Mouse (Mus musculus): ENCODE measurements at regions not wholly inside any gene's neighbourhood (a gene's known extent, or its start where the extent isn't known, plus 50 kb on each side); places are given as distances from the start of the nearest gene placed in this dataset.
A peak's percentile ranks its signal among the peaks of the same experiment; 100 is the strongest.

DNA sequence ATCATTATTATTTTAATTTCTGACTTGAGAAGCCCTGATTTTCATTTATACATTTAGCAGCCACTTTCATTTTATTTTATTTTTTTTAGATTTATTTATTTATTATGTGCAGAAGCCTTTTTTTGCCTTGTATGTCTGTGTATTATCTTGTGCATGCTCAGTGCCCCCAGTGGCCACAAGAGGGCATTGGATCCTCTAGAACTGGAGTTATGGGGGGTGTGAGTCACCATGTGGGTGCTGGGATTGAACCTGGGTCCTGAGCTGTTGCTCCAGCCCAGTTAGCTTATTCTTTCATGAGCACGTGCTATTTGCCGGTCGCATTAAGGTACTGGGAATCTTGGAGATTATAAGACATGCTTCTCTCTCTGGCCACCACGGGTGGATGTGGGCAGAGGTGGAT is 136.3 kb upstream of the Ubr2 start:
- Histone ChIP-seq H3K9me3 (ENCODE audit: low read length) (no peaks in the 10 kb centered on the region), H3K4me1 (ENCODE audit: insufficient read depth, low read length) (peaks cover 15% of the 10 kb centered on the region), H3K36me3 (ENCODE audit: insufficient read depth, low read length) (no peaks in the 10 kb centered on the region), H3K4me3 (ENCODE audit: low read depth, low read length) (no peak overlapping the region), H3K4me2 (ENCODE audit: low read depth, low read length, poor library complexity, severe bottlenecking) (no peak overlapping the region), H3K27ac (ENCODE audit: low read depth, low read length) (no peak overlapping the region), H3K27me3 (ENCODE audit: insufficient read depth, low read length) (no peaks in the 10 kb centered on the region), H3K9ac (replicated peaks; ENCODE audit: low read length, poor library complexity, severe bottlenecking) (no peak overlapping the region)
- peak; percentile 72 for TF ChIP-seq CTCF (IDR thresholded peaks at IDR 0.05)
- peak; percentile 27 for DNase-seq (ENCODE audit: low spot score)
- no peak for ATAC-seq (ENCODE audit: low FRiP score)
- WGBS = 94% methylated on average over 4 of the region's 4 CpGs

DNA sequence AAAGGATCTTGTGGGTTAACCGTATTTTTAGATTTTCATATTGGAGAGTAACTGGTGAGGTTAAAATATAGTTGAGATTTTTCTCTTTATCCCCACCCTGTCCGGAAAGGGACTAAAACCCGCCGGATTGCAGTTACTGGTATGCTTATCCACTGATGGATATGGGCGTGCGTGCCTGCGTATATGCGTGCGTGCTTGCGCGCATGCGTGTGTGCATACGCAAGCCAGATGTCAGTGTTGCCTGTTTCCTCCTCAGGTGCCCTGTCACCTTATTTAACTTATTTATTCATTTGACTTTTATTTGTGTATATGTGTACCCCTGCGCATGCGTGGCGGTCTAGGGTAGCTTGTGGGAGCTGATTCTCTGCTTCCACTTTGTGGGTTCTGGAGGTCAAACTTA is 135.2 kb upstream of the Ubr2 start:
- no peak for TF ChIP-seq CTCF (IDR thresholded peaks at IDR 0.05)
- no peak for DNase-seq (ENCODE audit: low spot score)
- Histone ChIP-seq H3K9me3 (ENCODE audit: low read length) (no peaks in the 10 kb centered on the region), H3K27me3 (ENCODE audit: insufficient read depth, low read length) (no peaks in the 10 kb centered on the region), H3K4me2 (ENCODE audit: low read depth, low read length, poor library complexity, severe bottlenecking) (no peak overlapping the region), H3K27ac (ENCODE audit: low read depth, low read length) (no peak overlapping the region), H3K36me3 (ENCODE audit: insufficient read depth, low read length) (no peaks in the 10 kb centered on the region), H3K4me3 (ENCODE audit: low read depth, low read length) (no peak overlapping the region), H3K4me1 (ENCODE audit: insufficient read depth, low read length) (peaks cover 9% of the 10 kb centered on the region), H3K9ac (replicated peaks; ENCODE audit: low read length, poor library complexity, severe bottlenecking) (no peak overlapping the region)
- 98% methylated on average over 16 of the region's 16 CpGs for WGBS
- ATAC-seq (ENCODE audit: low FRiP score) = no peak

DNA sequence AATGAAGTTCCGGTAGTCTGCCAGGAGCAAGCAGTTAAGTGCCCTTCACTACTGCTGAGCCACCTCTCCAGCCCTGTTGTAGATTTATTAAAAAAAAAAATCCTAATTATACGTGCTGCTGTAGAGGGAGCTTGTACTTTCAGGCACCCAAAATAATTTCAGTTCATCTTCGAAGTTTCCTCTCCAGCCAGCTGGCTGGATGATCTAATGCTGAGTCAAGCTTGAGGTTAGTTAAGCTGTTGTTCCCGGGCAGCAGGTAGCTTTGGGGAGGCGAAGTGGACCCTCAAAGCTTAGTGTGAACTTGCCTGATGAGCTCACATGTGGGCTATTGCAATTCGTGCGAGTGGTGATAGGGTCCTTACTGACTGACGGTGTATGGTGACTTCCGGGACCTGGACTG is 134.6 kb upstream of the Ubr2 start:
- no peak for ATAC-seq (ENCODE audit: low FRiP score)
- Histone ChIP-seq H3K27ac (ENCODE audit: low read depth, low read length) (no peak overlapping the region; the same call in 1 of the 2 replicates), H3K4me1 (ENCODE audit: insufficient read depth, low read length) (peaks cover 9% of the 10 kb centered on the region), H3K4me2 (ENCODE audit: low read depth, low read length, poor library complexity, severe bottlenecking) (peak overlapping the region; percentile 9; the same call in 1 of the 2 replicates), H3K9ac (replicated peaks; ENCODE audit: low read length, poor library complexity, severe bottlenecking) (no peak overlapping the region), H3K9me3 (ENCODE audit: low read length) (no peaks in the 10 kb centered on the region), H3K27me3 (ENCODE audit: insufficient read depth, low read length) (no peaks in the 10 kb centered on the region), H3K4me3 (ENCODE audit: low read depth, low read length) (no peak overlapping the region), H3K36me3 (ENCODE audit: insufficient read depth, low read length) (no peaks in the 10 kb centered on the region)
- no peak for DNase-seq (ENCODE audit: low spot score)
- WGBS = 84% methylated on average over 9 of the region's 9 CpGs
- no peak for TF ChIP-seq CTCF (IDR thresholded peaks at IDR 0.05)

DNA sequence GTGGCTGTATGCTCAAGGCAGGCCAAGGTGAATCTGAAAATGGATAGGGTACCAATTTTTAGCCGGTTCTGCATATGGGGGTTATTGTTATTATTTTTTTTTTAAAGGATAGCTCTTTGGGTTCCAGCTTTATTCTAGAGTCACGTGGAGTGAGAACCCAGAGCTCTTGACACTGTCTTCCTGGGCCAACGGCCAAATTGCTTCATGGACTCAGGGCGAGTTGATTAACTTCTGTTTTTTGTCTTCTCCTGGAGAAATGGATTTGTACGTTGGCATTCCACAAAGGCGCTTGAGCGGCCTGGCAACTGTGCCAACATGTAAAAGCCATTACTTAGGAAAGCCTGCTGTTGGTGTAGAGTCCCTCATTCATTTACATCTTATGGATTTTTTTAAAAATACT is 134.1 kb upstream of the Ubr2 start:
- Histone ChIP-seq H3K4me2 (ENCODE audit: low read depth, low read length, poor library complexity, severe bottlenecking) (peak overlapping the region; percentile 67), H3K27me3 (ENCODE audit: insufficient read depth, low read length) (no peaks in the 10 kb centered on the region), H3K9ac (replicated peaks; ENCODE audit: low read length, poor library complexity, severe bottlenecking) (no peak overlapping the region), H3K27ac (ENCODE audit: low read depth, low read length) (no peak overlapping the region), H3K9me3 (ENCODE audit: low read length) (no peaks in the 10 kb centered on the region), H3K4me3 (ENCODE audit: low read depth, low read length) (peak overlapping the region; percentile 70; the same call in 1 of the 2 replicates), H3K4me1 (ENCODE audit: insufficient read depth, low read length) (peaks cover 9% of the 10 kb centered on the region), H3K36me3 (ENCODE audit: insufficient read depth, low read length) (no peaks in the 10 kb centered on the region)
- 52% methylated on average over 7 of the region's 7 CpGs for WGBS
- DNase-seq (ENCODE audit: low spot score) (peak; percentile 43), ATAC-seq (ENCODE audit: low FRiP score) (no peak)
- no peak for TF ChIP-seq CTCF (IDR thresholded peaks at IDR 0.05)

DNA sequence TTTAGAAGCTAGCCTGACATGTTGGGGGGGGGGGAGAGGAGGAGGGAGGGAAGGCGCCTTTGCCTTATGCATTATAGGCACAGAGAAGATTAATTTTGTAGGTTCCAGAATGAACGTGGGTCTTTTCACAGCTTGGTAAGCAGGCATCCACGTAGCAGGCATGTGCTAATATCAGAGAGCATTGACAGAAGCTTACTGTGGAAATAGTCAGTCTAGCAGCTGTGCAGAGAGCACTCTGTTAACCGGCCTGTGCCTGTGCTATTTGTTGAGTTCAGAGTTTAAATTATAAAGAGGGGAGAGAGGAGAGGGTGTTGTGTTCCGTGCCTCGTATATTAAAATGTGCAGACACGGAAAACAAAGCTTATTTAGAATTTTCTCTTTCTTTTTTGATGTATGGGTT is 133.5 kb upstream of the Ubr2 start:
- Histone ChIP-seq H3K27ac (ENCODE audit: low read depth, low read length) (no peak overlapping the region), H3K9me3 (ENCODE audit: low read length) (no peaks in the 10 kb centered on the region), H3K27me3 (ENCODE audit: insufficient read depth, low read length) (no peaks in the 10 kb centered on the region), H3K4me3 (ENCODE audit: low read depth, low read length) (peak overlapping the region; percentile 70), H3K4me1 (ENCODE audit: insufficient read depth, low read length) (peaks cover 9% of the 10 kb centered on the region), H3K4me2 (ENCODE audit: low read depth, low read length, poor library complexity, severe bottlenecking) (peak overlapping the region; percentile 67), H3K36me3 (ENCODE audit: insufficient read depth, low read length) (no peaks in the 10 kb centered on the region), H3K9ac (replicated peaks; ENCODE audit: low read length, poor library complexity, severe bottlenecking) (peak overlapping the region; percentile 36; the same call in 1 of the 2 replicates)
- ATAC-seq (ENCODE audit: low FRiP score) (no peak), DNase-seq (ENCODE audit: low spot score) (no peak)
- no peak for TF ChIP-seq CTCF (IDR thresholded peaks at IDR 0.05)
- WGBS = 37% methylated on average over 7 of the region's 7 CpGs

DNA sequence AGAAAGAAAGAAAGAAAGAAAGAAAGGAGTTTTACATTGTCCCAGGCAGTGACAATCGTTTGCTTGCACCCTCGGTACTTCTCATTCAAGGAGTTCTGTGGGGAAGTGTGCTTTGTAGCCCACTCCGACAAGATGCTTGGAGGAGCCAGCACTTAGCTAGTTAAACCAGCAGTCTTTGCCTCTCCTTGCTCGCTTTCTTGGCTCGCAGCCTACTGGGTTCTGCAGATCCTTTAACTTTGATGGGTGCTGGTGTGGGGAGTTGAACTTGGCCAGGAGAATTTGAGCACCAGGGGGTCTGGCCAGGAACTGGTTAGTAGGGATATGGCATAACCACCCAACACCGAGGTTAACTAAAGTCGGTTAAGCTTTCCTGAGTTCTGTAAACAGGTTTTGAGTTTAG is 132.5 kb upstream of the Ubr2 start:
- ATAC-seq (ENCODE audit: low FRiP score) (no peak), DNase-seq (ENCODE audit: low spot score) (no peak)
- H3K27ac ChIP-seq (ENCODE audit: low read depth, low read length) = no peak overlapping the region
- WGBS = 17% methylated on average over 7 of the region's 7 CpGs
- H3K4me2 ChIP-seq (ENCODE audit: low read depth, low read length, poor library complexity, severe bottlenecking) = peak overlapping the region; percentile 67
- H3K36me3 ChIP-seq (ENCODE audit: insufficient read depth, low read length) = no peaks in the 10 kb centered on the region
- peak overlapping the region; percentile 70 for H3K4me3 ChIP-seq (ENCODE audit: low read depth, low read length)
- H3K9ac ChIP-seq (replicated peaks; ENCODE audit: low read length, poor library complexity, severe bottlenecking) = peak overlapping the region; percentile 33; the same call in 1 of the 2 replicates
- TF ChIP-seq CTCF (IDR thresholded peaks at IDR 0.05) = no peak
- peaks cover 8% of the 10 kb centered on the region for H3K4me1 ChIP-seq (ENCODE audit: insufficient read depth, low read length)
- no peaks in the 10 kb centered on the region for H3K9me3 ChIP-seq (ENCODE audit: low read length)
- no peaks in the 10 kb centered on the region for H3K27me3 ChIP-seq (ENCODE audit: insufficient read depth, low read length)
